Mouse (Mus musculus) colon, adult 2 months (tissue): ENCODE data around the gene Baat. TPM values are rescaled to one million over a fixed set of nuclear protein-coding genes. Genes with fewer than 3 reads are reported as not detected.

Experiments used
- polyA plus RNA-seq: library from polyadenylated mRNA; depleted of rRNA; stranded (reverse); fragments of >200 nt; gene quantifications from 2 replicates; pipeline ENCODE4 v1.2.3, GENCODE M21; 2012; rRNA removed

The Baat gene
- polyA plus RNA-seq: 0.21 TPM in 1 of 2 replicates, not detected in the other

GRCm38 (mm10) chr4:49506386-49506785 lies at the start of gene Baat:
Gene Baat (minus strand): TSS chr4:49506557.

GRCm38 (mm10) chr4:49549383-49549782 lies 43.0 kb upstream of the Baat start, which contains the start of gene Aldob:
Gene Aldob (minus strand): TSS chr4:49549546.

GRCm38 (mm10) chr4:49520572-49521340 lies 14.4 kb upstream of the Baat start, which contains the start of the genes Mrpl50 and Zfp189:
Gene Mrpl50 (minus strand): TSS chr4:49521093.
Gene Zfp189 (plus strand): TSS chr4:49521176.

GRCm38 (mm10) chr4:49473435-49474100 lies 32.8 kb downstream of the Baat start, which contains the start of gene Acnat1:
Gene Acnat1 (minus strand): TSS chr4:49473912.

Other genes with a start within 250 kb of the Baat start
- not detected in 2 replicates for gene Acnat2, start 98.4 kb downstream of the Baat start, polyA plus RNA-seq
- gene Acnat1, start 32.6 kb downstream of the Baat start, polyA plus RNA-seq: 7.2 and 7.4 TPM in 2 replicates
- 1.6 and 2.3 TPM in 2 replicates for gene Mrpl50, start 14.5 kb upstream of the Baat start, polyA plus RNA-seq
- gene Zfp189, start 14.6 kb upstream of the Baat start, polyA plus RNA-seq: 0.31 and 0.36 TPM in 2 replicates
- 50.0 and 64.2 TPM in 2 replicates for gene Aldob, start 43.0 kb upstream of the Baat start, polyA plus RNA-seq
- 102 and 149 TPM in 2 replicates for gene Tmem246, start 91.3 kb upstream of the Baat start, polyA plus RNA-seq
- gene Rnf20, start 125.4 kb upstream of the Baat start, polyA plus RNA-seq: 16.0 TPM in 2 replicates
- 0.05 TPM in 1 of 2 replicates, not detected in the other for gene Ppp3r2, start 175.5 kb upstream of the Baat start, polyA plus RNA-seq